11 mouse cellular contexts compared by ENCODE assay signal in the genomic region with DNA sequence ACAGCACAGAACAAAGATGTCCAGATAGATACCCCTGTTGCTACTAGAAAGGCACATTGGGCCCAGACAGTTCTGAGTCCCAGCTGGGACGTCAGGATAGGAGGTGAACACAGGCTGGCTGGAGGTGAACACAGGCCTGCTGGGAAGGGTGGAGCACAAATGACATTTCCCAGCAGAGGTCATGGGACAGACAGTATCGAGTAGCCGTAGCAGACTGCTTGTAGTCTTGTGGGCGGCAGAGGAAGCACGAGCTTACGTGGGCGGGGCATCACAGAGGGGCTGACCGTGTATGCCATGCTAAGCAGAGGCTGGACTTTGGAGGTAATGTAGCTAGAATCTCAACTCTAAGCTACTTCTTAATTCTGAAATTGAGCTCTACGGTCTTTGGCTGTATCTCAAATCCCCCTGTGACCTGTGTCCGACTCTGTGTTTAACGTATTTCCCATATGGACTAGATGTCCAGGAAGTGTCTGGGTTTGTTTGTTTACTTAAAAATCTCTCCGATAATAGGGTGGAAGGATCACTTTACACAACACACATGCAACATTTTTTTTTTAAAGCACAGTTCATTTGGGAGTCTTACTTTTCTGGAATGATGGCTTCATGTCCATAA.
DNase-seq lines count a peak whose midpoint lies in the region; ATAC-seq lines count a peak whose summit lies in the region.
"Had no signal": no experiment of that assay in that cellular context is flagged by ENCODE, and none has a peak within 500 bp of the region (broad histone marks: within the 10 kb centered on the region; RNA-seq: fewer than 3 reads in every experiment).

No protein-coding gene starts in this region.

- ATAC-seq in intestine, embryonic 16.5 days = peak; percentile 32; the same call in 1 of the 2 replicates
- no peak for ATAC-seq in intestine, embryonic 15.5 days
- no peak for ATAC-seq in CD4-positive, CD25-positive, alpha-beta regulatory T cell, adult 4 months

- H3K9ac ChIP-seq in intestine, embryonic 16.5 days (ENCODE audit: low read depth, low read length) = no peak overlapping the region
- no peak overlapping the region for H3K9ac ChIP-seq in intestine, embryonic 15.5 days

- H3K4me3 ChIP-seq in intestine, embryonic 16.5 days (ENCODE audit: low read length) = no peak overlapping the region
- no peak overlapping the region for H3K4me3 ChIP-seq in intestine, embryonic 15.5 days (replicated peaks)
- no peak overlapping the region for H3K4me3 ChIP-seq in hindbrain, embryonic 10.5 days
- H3K4me3 ChIP-seq: erythroblast, embryonic 14.5 days had no signal

- no peak overlapping the region for H3K4me2 ChIP-seq in intestine, embryonic 16.5 days (ENCODE audit: low read depth, low read length)
- no peak overlapping the region for H3K4me2 ChIP-seq in intestine, embryonic 15.5 days (replicated peaks)

- no peaks in the 10 kb centered on the region for H3K9me3 ChIP-seq in intestine, embryonic 16.5 days (ENCODE audit: control insufficient read depth, low read length)
- no peaks in the 10 kb centered on the region for H3K9me3 ChIP-seq in intestine, embryonic 15.5 days
- H3K9me3 ChIP-seq in hindbrain, embryonic 10.5 days = no peaks in the 10 kb centered on the region

- no peaks in the 10 kb centered on the region for H3K36me3 ChIP-seq in intestine, embryonic 16.5 days (ENCODE audit: control insufficient read depth, insufficient read depth, low read length)
- H3K36me3 ChIP-seq in intestine, embryonic 15.5 days = no peaks in the 10 kb centered on the region
- no peaks in the 10 kb centered on the region for H3K36me3 ChIP-seq in hindbrain, embryonic 10.5 days

- H3K4me1 ChIP-seq in intestine, embryonic 16.5 days (ENCODE audit: control insufficient read depth, insufficient read depth, low read length) = peaks cover 34% of the 10 kb centered on the region
- peaks cover 37% of the 10 kb centered on the region for H3K4me1 ChIP-seq in intestine, embryonic 15.5 days (replicated peaks)
- H3K4me1 ChIP-seq in hindbrain, embryonic 10.5 days (replicated peaks) = peaks cover 46% of the 10 kb centered on the region

- no peaks in the 10 kb centered on the region for H3K27me3 ChIP-seq in intestine, embryonic 16.5 days (replicated peaks; ENCODE audit: control insufficient read depth, insufficient read depth, low read length)
- no peaks in the 10 kb centered on the region for H3K27me3 ChIP-seq in intestine, embryonic 15.5 days (replicated peaks)
- H3K27me3 ChIP-seq in hindbrain, embryonic 10.5 days (ENCODE audit: insufficient read depth, poor library complexity, severe bottlenecking) = peaks cover 42% of the 10 kb centered on the region

- intact Hi-C loops in heart, postnatal 10 days (cut with DNase I) = no loop called here

- H3K27ac ChIP-seq in intestine, embryonic 16.5 days (ENCODE audit: low read length) = no peak overlapping the region
- H3K27ac ChIP-seq in intestine, embryonic 15.5 days = no peak overlapping the region
- no peak overlapping the region for H3K27ac ChIP-seq in hindbrain, embryonic 10.5 days

- WGBS in intestine, embryonic 16.5 days = 47% methylated on average over 12 of the region's 12 CpGs
- WGBS in intestine, embryonic 15.5 days = 46% methylated on average over 12 of the region's 12 CpGs
- 51% methylated on average over 12 of the region's 12 CpGs for WGBS in hindbrain, embryonic 10.5 days

- peak; percentile 83 for DNase-seq in ZHBTc4 (ENCODE audit: low read depth, low spot score)
- peak; percentile 58 to 66 for DNase-seq in heart, postnatal 10 days
- peak; percentile 58 for DNase-seq in lung, postnatal 10 days
- DNase-seq in B cell, adult 2 months = no peak
- DNase-seq in hindbrain, embryonic 10.5 days (ENCODE audit: low spot score) = no peak
- DNase-seq: adrenal gland, postnatal 10 days; right cerebral cortex, postnatal 4 days had no signal

Comparison
In these comparisons a context has a peak if more than half of its experiments do, and no peak if none do; other contexts are left out.
1. DNase-seq: peak in ZHBTc4 (single experiment), heart, postnatal 10 days (2 of 2) and lung, postnatal 10 days (single experiment); none in B cell, adult 2 months (0 of 2) and hindbrain, embryonic 10.5 days (single experiment).